Mouse (Mus musculus) heart, embryonic 15.5 days (tissue): ENCODE results near the gene Olfr1307. TPM values are rescaled to one million over a fixed set of nuclear protein-coding genes. Genes with fewer than 3 reads are reported as not detected.

Experiments
- ATAC-seq: fragments of 200-750 bp; cut with Nextera tagmentation; replicated peaks from 2 replicates; pipeline ENCODE4 v1.8.0; 2017; ENCODE audit warnings: low read depth, moderate TSS enrichment; ENCODE audit not compliant: insufficient number of reproducible peaks, insufficient read depth, low FRiP score
- H3K27ac ChIP-seq: fragments of 300-500 bp; sonication (generic); 2 replicates; pipeline ENCODE4 v1.5.1; 2015; ENCODE audit warnings: mild to moderate bottlenecking, inconsistent platforms
- H3K27me3 ChIP-seq: fragments of 300-500 bp; sonication (generic); 2 replicates; pipeline ENCODE4 v1.6.1; 2015; ENCODE audit warnings: inconsistent platforms
- H3K36me3 ChIP-seq: fragments of 300-500 bp; sonication (generic); 2 replicates; pipeline ENCODE4 v1.6.1; 2015; ENCODE audit warnings: mild to moderate bottlenecking, inconsistent platforms
- H3K4me1 ChIP-seq: fragments of 300-500 bp; sonication (generic); replicated peaks from 2 replicates; pipeline ENCODE4 v1.6.1; 2015; ENCODE audit warnings: inconsistent platforms
- H3K4me2 ChIP-seq: fragments of 300-500 bp; sonication (generic); 2 replicates; pipeline ENCODE4 v1.6.1; 2015; ENCODE audit warnings: inconsistent platforms, mild to moderate bottlenecking, moderate library complexity
- H3K4me3 ChIP-seq: fragments of 300-500 bp; sonication (generic); 2 replicates; pipeline ENCODE4 v1.5.1; 2015; ENCODE audit warnings: mild to moderate bottlenecking, inconsistent platforms
- H3K9ac ChIP-seq: fragments of 300-500 bp; sonication (generic); 2 replicates; pipeline ENCODE4 v1.6.1; 2015; ENCODE audit warnings: mild to moderate bottlenecking, inconsistent platforms
- H3K9me3 ChIP-seq: fragments of 300-500 bp; sonication (generic); replicated peaks from 2 replicates; pipeline ENCODE4 v1.6.1; 2016; ENCODE audit warnings: inconsistent platforms
- WGBS: fragments of 180-500 bp; shearing (Covaris S2); methylation state at CpG from one replicate; pipeline ENCODE4 v1.1.7; 2015; ENCODE audit warnings: mixed read lengths; 5-methylcytosine and 5-hydroxymethylcytosine counted together
- polyA plus RNA-seq: library from polyadenylated mRNA; unstranded; fragments of >200 nt; fragmentation: Nextera tagmentation; extraction: Ambion mirVana; gene quantifications from 2 replicates; pipeline ENCODE4 v1.2.1, GENCODE M21; 2015

Olfr1307 gene
- polyA plus RNA-seq = not detected in 2 replicates

DNA sequence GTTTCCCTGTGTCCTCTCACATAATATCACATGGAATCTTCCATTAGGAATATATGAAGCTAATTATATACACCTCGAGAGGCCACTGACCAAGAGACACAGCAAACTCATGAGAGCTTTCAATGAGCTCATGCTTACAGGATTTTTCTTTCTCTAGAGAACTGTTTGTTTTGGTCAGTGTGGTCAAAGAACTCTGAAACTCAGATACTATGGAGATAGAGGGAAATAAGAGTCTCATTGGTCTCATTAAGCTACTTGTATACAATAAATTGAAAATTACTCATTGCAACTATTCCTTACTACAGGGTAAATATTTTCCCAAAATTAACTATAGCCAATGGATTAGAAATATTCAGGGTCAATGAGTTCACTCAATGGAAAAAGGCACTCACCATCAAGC, at the start of gene Olfr1307:
Gene Olfr1307, minus strand, starts transcription at position 101 of the 400 bp plus-strand sequence.
- Histone ChIP-seq H3K4me3 (no peak within 1 kb of the TSS), H3K9me3 (no peaks in the 10 kb centered on the region), H3K4me2 (no peak within 1 kb of the TSS), H3K36me3 (no peaks in the 10 kb centered on the region), H3K9ac (no peak within 1 kb of the TSS), H3K27ac (no peak within 1 kb of the TSS), H3K4me1 (no peaks in the 10 kb centered on the region), H3K27me3 (no peaks in the 10 kb centered on the region)
- no peak for ATAC-seq
- WGBS = 59% methylated on average over 1 of the region's 1 CpGs

DNA sequence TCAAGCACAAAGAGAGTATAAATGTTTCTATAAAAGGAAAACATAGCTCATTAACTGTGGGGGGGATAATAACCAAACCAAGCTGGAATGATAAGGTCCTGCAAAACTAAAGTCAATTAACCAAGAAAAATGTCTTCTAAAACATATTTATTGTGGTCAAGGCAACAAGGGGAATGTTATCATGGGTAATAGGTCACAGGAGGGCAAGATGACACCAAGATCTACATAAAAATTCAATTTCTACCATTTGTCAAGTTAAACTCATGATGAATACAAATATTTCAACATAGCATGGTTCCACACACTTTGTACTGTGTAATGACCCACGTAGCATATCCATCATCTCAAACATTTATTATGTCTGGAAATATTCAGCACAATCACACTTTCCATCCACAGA, 40.9 kb upstream of the Olfr1307 start, which contains the start of gene Olfr1309:
Gene Olfr1309, minus strand, starts transcription at position 101 of the 400 bp plus-strand sequence.
- Histone ChIP-seq H3K4me3 (no peak within 1 kb of the TSS), H3K27me3 (no peaks in the 10 kb centered on the region), H3K4me1 (no peaks in the 10 kb centered on the region), H3K36me3 (no peaks in the 10 kb centered on the region), H3K4me2 (no peak within 1 kb of the TSS), H3K9ac (no peak within 1 kb of the TSS), H3K27ac (no peak within 1 kb of the TSS), H3K9me3 (no peaks in the 10 kb centered on the region)
- 37% methylated on average over 1 of the region's 1 CpGs for WGBS
- ATAC-seq = no peak

DNA sequence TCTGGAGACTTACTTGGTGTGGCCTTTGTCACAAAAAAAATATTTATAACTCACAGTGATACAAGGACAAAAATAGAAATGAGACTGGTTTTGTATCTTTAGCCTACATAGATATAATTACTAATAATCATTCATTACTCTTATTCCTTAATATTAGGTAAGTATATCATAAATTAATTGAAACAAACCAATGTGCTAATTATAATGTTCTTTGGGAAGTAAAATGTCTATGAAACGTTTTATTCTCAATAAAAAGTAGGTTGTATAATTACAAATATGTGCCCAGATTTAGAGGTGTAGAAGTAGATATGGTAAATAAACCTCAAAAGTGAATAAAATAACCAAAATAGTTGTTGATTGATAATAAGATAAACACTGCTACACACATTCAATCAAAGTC, 15.6 kb upstream of the Olfr1307 start, which contains the start of gene Olfr1308:
Gene Olfr1308, minus strand, starts transcription at position 101 of the 400 bp plus-strand sequence.
- WGBS = 34% methylated on average over 1 of the region's 1 CpGs
- Histone ChIP-seq H3K4me2 (no peak within 1 kb of the TSS), H3K9ac (no peak within 1 kb of the TSS), H3K27me3 (no peaks in the 10 kb centered on the region), H3K4me1 (no peaks in the 10 kb centered on the region), H3K36me3 (no peaks in the 10 kb centered on the region), H3K9me3 (no peaks in the 10 kb centered on the region), H3K4me3 (no peak within 1 kb of the TSS), H3K27ac (no peak within 1 kb of the TSS)
- ATAC-seq = no peak

DNA sequence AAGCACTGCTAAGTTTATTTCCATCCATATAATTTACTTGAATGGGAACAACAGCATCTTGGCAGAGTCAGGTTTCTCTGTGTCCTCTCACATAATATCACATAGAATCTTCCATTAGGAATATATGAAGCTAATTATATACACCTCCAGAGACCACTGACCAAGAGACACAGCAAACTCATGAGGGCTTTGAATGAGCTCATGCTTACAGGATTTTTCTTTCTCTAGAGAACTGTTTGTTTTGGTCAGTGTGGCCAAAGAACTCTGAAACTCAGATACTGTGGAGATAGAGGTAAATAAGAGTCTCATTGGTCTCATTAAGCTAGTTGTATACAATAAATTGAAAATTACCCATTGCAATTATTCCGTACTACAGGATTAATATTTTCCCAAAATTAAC, 33.1 kb downstream of the Olfr1307 start, which contains the start of gene Olfr1306:
Gene Olfr1306, minus strand, starts transcription at position 101 of the 400 bp plus-strand sequence.
- Histone ChIP-seq H3K27me3 (no peaks in the 10 kb centered on the region), H3K4me3 (no peak within 1 kb of the TSS), H3K9me3 (no peaks in the 10 kb centered on the region), H3K9ac (no peak within 1 kb of the TSS), H3K27ac (no peak within 1 kb of the TSS), H3K4me1 (no peaks in the 10 kb centered on the region), H3K36me3 (no peaks in the 10 kb centered on the region), H3K4me2 (no peak within 1 kb of the TSS)
- no peak for ATAC-seq
- WGBS = 67% methylated on average over 1 of the region's 1 CpGs

Other genes with a start within 250 kb of the Olfr1307 start
- gene Olfr1301, start 198.4 kb downstream of the Olfr1307 start, polyA plus RNA-seq = not detected in 2 replicates
- gene Olfr1302, start 172.0 kb downstream of the Olfr1307 start, polyA plus RNA-seq = not detected in 2 replicates
- gene Olfr1303, start 129.1 kb downstream of the Olfr1307 start, polyA plus RNA-seq = not detected in 2 replicates
- not detected in 2 replicates for gene Olfr1305, start 72.3 kb downstream of the Olfr1307 start, polyA plus RNA-seq
- gene Olfr1306, start 33.2 kb downstream of the Olfr1307 start, polyA plus RNA-seq = not detected in 2 replicates
- not detected in 2 replicates for gene Olfr1308, start 15.5 kb upstream of the Olfr1307 start, polyA plus RNA-seq
- not detected in 2 replicates for gene Olfr1309, start 40.8 kb upstream of the Olfr1307 start, polyA plus RNA-seq
- gene Olfr1310, start 63.3 kb upstream of the Olfr1307 start, polyA plus RNA-seq = not detected in 2 replicates
- not detected in 2 replicates for gene Olfr1311, start 75.0 kb upstream of the Olfr1307 start, polyA plus RNA-seq
- not detected in 2 replicates for gene Olfr1312, start 100.8 kb upstream of the Olfr1307 start, polyA plus RNA-seq
- not detected in 2 replicates for gene Olfr1313, start 128.4 kb upstream of the Olfr1307 start, polyA plus RNA-seq
- gene Olfr1314, start 147.3 kb upstream of the Olfr1307 start, polyA plus RNA-seq = not detected in 2 replicates
- gene Olfr1315-ps1, start 166.0 kb upstream of the Olfr1307 start, polyA plus RNA-seq = not detected in 2 replicates
- gene Olfr1316, start 185.5 kb upstream of the Olfr1307 start, polyA plus RNA-seq = not detected in 2 replicates
- gene Olfr1317, start 190.9 kb upstream of the Olfr1307 start, polyA plus RNA-seq = not detected in 2 replicates
- gene Olfr1318, start 204.8 kb upstream of the Olfr1307 start, polyA plus RNA-seq = not detected in 2 replicates